Mouse (Mus musculus): ENCODE results near the gene Gm21915. TPM values are rescaled to one million over a fixed set of nuclear protein-coding genes. Genes with fewer than 3 reads are reported as not detected.

Gene Gm21915
- polyA plus RNA-seq, 1 experiment from 2014 or later: not detected

DNA sequence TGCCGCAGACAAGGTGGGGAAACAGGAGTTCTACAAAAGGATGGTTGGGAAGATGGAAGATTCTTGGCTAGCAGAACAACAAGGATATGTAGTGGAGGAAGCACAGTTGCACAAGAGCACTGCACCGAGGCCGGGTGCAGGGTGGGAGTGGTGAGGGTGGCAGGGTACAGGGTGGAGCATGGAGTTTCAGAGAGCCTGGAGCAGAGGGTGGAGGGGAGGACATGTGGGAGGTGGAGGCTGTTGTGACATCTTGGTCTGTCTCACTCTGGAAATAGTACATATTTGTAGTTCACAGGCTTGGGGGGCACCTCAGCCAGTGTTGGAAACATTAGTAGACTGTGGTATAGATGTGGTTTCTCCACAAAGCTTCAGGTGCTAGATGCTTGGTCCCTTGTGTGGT, 28.8 kb downstream of the Gm21915 start:
- H3K9me3 ChIP-seq (ENCODE audit: control insufficient read depth, low read length): no peaks in the 10 kb centered on the region
- H3K27ac ChIP-seq (replicated peaks): no peak overlapping the region
- WGBS: 54% methylated on average over 3 of the region's 3 CpGs
- TF ChIP-seq CTCF (IDR thresholded peaks at IDR 0.05; ENCODE audit: low read depth) (no peak), EP300 (optimal IDR thresholded peaks at IDR 0.05) (no peak)
- no peaks in the 10 kb centered on the region for H3K36me3 ChIP-seq (ENCODE audit: control insufficient read depth, insufficient read depth, low read length)
- no peak overlapping the region for H3K4me3 ChIP-seq (ENCODE audit: low read depth, low read length)
- H3K9ac ChIP-seq (ENCODE audit: low read length): no peak overlapping the region
- DNase-seq (ENCODE audit: low spot score) (no peak), ATAC-seq (ENCODE audit: low FRiP score, low TSS enrichment) (no peak)
- no peaks in the 10 kb centered on the region for H3K27me3 ChIP-seq (ENCODE audit: control insufficient read depth, insufficient read depth, low read length)
- no peaks in the 10 kb centered on the region for H3K4me1 ChIP-seq (replicated peaks; ENCODE audit: control insufficient read depth, insufficient read depth)
- no peak overlapping the region for H3K4me2 ChIP-seq (replicated peaks; ENCODE audit: low read depth)

DNA sequence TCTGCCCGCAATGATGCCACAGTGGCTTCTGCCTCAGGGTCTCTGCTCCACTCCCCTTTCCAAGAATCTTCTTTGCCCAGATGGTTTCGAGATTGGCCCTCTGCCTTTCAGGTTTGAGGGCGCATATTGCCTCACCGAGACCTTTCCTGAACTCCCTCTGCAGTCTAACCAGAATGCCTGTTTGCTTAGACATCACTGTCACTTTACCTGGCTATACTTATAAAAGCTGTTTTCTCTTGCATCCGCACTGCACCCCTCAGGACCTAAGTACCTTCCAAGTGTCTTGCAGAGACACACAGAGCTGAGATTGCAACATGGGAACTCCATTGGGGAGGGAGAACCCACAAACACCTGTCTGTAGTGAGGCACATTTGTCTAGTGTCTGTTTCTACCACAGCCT, 29.8 kb downstream of the Gm21915 start:
- H3K27ac ChIP-seq (replicated peaks): no peak overlapping the region
- no peaks in the 10 kb centered on the region for H3K36me3 ChIP-seq (ENCODE audit: control insufficient read depth, insufficient read depth, low read length)
- H3K4me3 ChIP-seq (ENCODE audit: low read depth, low read length): no peak overlapping the region
- WGBS: 78% methylated on average over 5 of the region's 5 CpGs
- H3K4me2 ChIP-seq (replicated peaks; ENCODE audit: low read depth): no peak overlapping the region
- no peaks in the 10 kb centered on the region for H3K4me1 ChIP-seq (replicated peaks; ENCODE audit: control insufficient read depth, insufficient read depth)
- no peaks in the 10 kb centered on the region for H3K27me3 ChIP-seq (ENCODE audit: control insufficient read depth, insufficient read depth, low read length)
- ATAC-seq (ENCODE audit: low FRiP score, low TSS enrichment): no peak
- no peak for DNase-seq (ENCODE audit: low spot score)
- no peaks in the 10 kb centered on the region for H3K9me3 ChIP-seq (ENCODE audit: control insufficient read depth, low read length)
- H3K9ac ChIP-seq (ENCODE audit: low read length): no peak overlapping the region
- no peak for TF ChIP-seq EP300 (optimal IDR thresholded peaks at IDR 0.05)
- TF ChIP-seq CTCF (IDR thresholded peaks at IDR 0.05; ENCODE audit: low read depth): no peak

DNA sequence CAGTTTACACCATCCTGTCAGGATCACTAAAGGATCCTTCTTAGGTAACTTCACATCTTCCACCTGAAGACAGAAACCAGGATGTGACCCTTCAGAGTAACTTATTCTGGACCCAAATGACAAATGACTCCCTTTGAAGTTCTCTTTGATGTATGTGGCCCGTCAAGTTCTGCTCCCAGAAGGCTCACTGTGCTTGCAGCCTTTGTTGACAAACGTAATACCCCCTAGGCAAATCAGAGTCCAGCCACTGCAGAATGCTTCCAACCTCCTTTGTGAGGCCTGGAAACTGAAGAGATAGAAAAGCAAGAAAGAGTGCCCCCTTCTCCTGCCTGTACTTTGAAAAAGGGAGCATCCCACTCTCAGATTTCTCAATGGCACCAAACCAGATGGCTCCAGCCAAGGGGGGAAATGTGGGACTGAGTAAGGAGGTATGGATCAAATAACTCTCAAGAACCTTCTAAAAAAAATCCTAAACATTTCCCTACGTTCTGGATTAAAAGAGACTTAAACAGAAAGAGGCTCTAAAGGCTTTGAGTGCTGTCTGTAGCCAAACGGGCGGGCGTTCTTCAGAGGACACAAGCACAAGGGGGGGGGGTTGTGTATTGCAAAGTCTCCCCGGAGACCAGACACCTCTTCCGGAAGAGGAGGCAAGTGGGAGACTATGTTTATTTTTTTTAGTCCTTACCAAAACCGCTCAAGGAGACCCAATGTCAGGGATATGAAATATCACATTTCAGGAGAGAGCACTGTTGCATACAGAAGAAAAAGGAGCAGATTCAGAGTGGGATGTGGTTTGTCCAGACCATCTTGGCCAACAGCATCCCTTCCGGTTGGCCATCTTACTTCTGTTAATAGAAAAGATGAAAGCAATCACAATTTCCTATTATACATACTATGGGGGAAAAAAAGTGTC, 34.2 kb downstream of the Gm21915 start:
- Histone ChIP-seq H3K4me3 (ENCODE audit: low read depth, low read length) (no peak overlapping the region), H3K4me2 (replicated peaks; ENCODE audit: low read depth) (no peak overlapping the region), H3K27ac (replicated peaks) (no peak overlapping the region), H3K36me3 (ENCODE audit: control insufficient read depth, insufficient read depth, low read length) (no peaks in the 10 kb centered on the region), H3K4me1 (replicated peaks; ENCODE audit: control insufficient read depth, insufficient read depth) (no peaks in the 10 kb centered on the region), H3K9ac (ENCODE audit: low read length) (no peak overlapping the region), H3K27me3 (ENCODE audit: control insufficient read depth, insufficient read depth, low read length) (no peaks in the 10 kb centered on the region), H3K9me3 (ENCODE audit: control insufficient read depth, low read length) (no peaks in the 10 kb centered on the region)
- no peak for ATAC-seq (ENCODE audit: low FRiP score, low TSS enrichment)
- TF ChIP-seq EP300 (optimal IDR thresholded peaks at IDR 0.05) (no peak), CTCF (IDR thresholded peaks at IDR 0.05; ENCODE audit: low read depth) (no peak)
- 19% methylated on average over 10 of the region's 10 CpGs for WGBS
- no peak for DNase-seq (ENCODE audit: low spot score)

DNA sequence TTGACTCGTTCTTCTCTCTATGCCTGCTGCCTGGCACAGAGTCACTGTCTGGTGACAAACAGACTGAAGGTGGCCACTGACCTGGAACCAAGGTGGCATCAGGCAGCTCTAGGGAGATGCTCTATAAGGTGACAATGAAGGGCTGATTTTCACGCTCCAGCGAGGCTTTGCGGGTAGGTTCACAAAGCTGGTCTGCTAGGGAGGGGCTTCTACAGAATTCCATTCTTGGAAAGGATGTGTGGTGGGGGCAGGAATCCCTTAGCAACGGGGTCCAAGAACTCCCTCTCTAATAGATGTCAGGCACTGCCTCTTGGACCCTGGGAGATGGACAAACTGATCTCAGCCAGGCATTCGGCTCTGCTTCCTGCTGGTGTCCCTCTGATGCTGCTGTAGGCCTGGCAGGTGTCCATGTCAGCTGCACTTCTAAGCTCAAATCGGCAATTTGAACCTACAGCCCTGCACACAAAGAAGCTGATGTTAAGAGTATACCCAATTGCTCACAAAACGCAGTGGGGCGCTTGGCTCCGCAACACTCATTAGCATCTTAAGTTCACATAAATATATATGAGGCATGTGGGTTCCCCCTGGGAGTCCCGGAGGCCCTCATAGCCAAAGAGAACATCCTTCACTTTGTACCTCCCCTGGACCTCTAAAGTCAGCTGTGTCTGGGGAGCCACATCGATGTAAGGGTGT, 38.2 kb downstream of the Gm21915 start:
- DNase-seq (ENCODE audit: low spot score) (no peak), ATAC-seq (ENCODE audit: low FRiP score, low TSS enrichment) (no peak)
- Histone ChIP-seq H3K4me3 (ENCODE audit: low read depth, low read length) (no peak overlapping the region), H3K36me3 (ENCODE audit: control insufficient read depth, insufficient read depth, low read length) (no peaks in the 10 kb centered on the region), H3K9ac (ENCODE audit: low read length) (no peak overlapping the region), H3K9me3 (ENCODE audit: control insufficient read depth, low read length) (no peaks in the 10 kb centered on the region), H3K4me2 (replicated peaks; ENCODE audit: low read depth) (no peak overlapping the region), H3K27ac (replicated peaks) (peak overlapping the region; percentile 53; the same call in 1 of the 2 replicates), H3K27me3 (ENCODE audit: control insufficient read depth, insufficient read depth, low read length) (no peaks in the 10 kb centered on the region), H3K4me1 (replicated peaks; ENCODE audit: control insufficient read depth, insufficient read depth) (no peaks in the 10 kb centered on the region)
- TF ChIP-seq CTCF (IDR thresholded peaks at IDR 0.05; ENCODE audit: low read depth) (no peak), EP300 (optimal IDR thresholded peaks at IDR 0.05) (no peak)
- 50% methylated on average over 12 of the region's 12 CpGs for WGBS

DNA sequence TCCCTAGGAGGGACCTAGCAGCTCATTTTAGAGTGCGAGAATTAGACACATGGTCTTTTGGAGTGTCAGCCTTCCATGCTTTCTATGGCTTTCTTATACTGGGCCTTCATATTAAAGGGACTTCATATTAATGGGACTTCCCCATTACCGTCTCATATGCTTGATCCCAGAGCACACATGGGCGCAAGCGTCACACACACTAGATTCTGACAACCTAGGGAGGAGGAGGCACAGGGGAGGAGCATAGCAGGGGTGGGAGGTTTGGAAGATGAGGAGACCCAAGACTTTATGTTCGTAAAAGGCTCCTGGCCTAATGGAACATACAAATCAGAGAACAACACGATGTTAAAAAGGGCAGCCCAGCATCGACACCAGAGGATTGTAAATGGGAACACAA, 38.7 kb downstream of the Gm21915 start:
- Histone ChIP-seq H3K4me3 (ENCODE audit: low read depth, low read length) (no peak overlapping the region), H3K9ac (ENCODE audit: low read length) (no peak overlapping the region), H3K36me3 (ENCODE audit: control insufficient read depth, insufficient read depth, low read length) (no peaks in the 10 kb centered on the region), H3K27ac (replicated peaks) (no peak overlapping the region), H3K27me3 (ENCODE audit: control insufficient read depth, insufficient read depth, low read length) (no peaks in the 10 kb centered on the region), H3K9me3 (ENCODE audit: control insufficient read depth, low read length) (no peaks in the 10 kb centered on the region), H3K4me1 (replicated peaks; ENCODE audit: control insufficient read depth, insufficient read depth) (no peaks in the 10 kb centered on the region), H3K4me2 (replicated peaks; ENCODE audit: low read depth) (no peak overlapping the region)
- DNase-seq (ENCODE audit: low spot score): no peak
- TF ChIP-seq EP300 (optimal IDR thresholded peaks at IDR 0.05) (no peak), CTCF (IDR thresholded peaks at IDR 0.05; ENCODE audit: low read depth) (no peak)
- WGBS: 69% methylated on average over 7 of the region's 7 CpGs
- ATAC-seq (ENCODE audit: low FRiP score, low TSS enrichment): no peak

GRCm38 (mm10) chr9:40709587-40709986, 39.2 kb downstream of the Gm21915 start:
- H3K9ac ChIP-seq (ENCODE audit: low read length): no peak overlapping the region
- no peak for ATAC-seq (ENCODE audit: low FRiP score, low TSS enrichment)
- no peak for DNase-seq (ENCODE audit: low spot score)
- 35% methylated on average over 3 of the region's 3 CpGs for WGBS
- H3K4me1 ChIP-seq (replicated peaks; ENCODE audit: control insufficient read depth, insufficient read depth): no peaks in the 10 kb centered on the region
- H3K27ac ChIP-seq (replicated peaks): peak overlapping the region; percentile 35; the same call in 1 of the 2 replicates
- TF ChIP-seq CTCF (IDR thresholded peaks at IDR 0.05; ENCODE audit: low read depth) (no peak), EP300 (optimal IDR thresholded peaks at IDR 0.05) (no peak)
- no peak overlapping the region for H3K4me2 ChIP-seq (replicated peaks; ENCODE audit: low read depth)
- H3K36me3 ChIP-seq (ENCODE audit: control insufficient read depth, insufficient read depth, low read length): no peaks in the 10 kb centered on the region
- H3K4me3 ChIP-seq (ENCODE audit: low read depth, low read length): no peak overlapping the region
- no peaks in the 10 kb centered on the region for H3K9me3 ChIP-seq (ENCODE audit: control insufficient read depth, low read length)
- no peaks in the 10 kb centered on the region for H3K27me3 ChIP-seq (ENCODE audit: control insufficient read depth, insufficient read depth, low read length)
